Mouse (Mus musculus) regulatory T cell (primary cell): ENCODE measurements around the gene Slc16a6.

Experiments used
- in situ Hi-C: fragments of 300-600 bp; cut with MboI, MseI; formaldehyde crosslinking; loops from one replicate; pipeline ENCODE4 v1.15.1; 2025; ENCODE audit warnings: high pct_unique_total_duplicates

Slc16a6 gene

GRCm38 (mm10) chr11:109419961-109420566 is 53.3 kb downstream of the Slc16a6 start:
- in situ Hi-C loops, result no loop called here

- in situ Hi-C loops, result no loop called here
These were observed 53.9 kb downstream of the Slc16a6 start for GRCm38 (mm10) chr11:109419461-109419860.

- in situ Hi-C loops, result no loop called here
These were observed 55.8 kb downstream of the Slc16a6 start for GRCm38 (mm10) chr11:109417472-109418040.

GRCm38 (mm10) chr11:109416709-109417420 is 56.5 kb downstream of the Slc16a6 start:
- in situ Hi-C loops, result no loop called here

- in situ Hi-C loops, result no loop called here
These were observed 58.6 kb downstream of the Slc16a6 start for GRCm38 (mm10) chr11:109414802-109415201.

- in situ Hi-C loops, result no loop called here
These were observed 59.8 kb downstream of the Slc16a6 start, which contains the start of gene 9930022D16Rik for GRCm38 (mm10) chr11:109413617-109414016. Gene 9930022D16Rik (plus strand): TSS chr11:109413917.

GRCm38 (mm10) chr11:109410197-109410980 is 63.0 kb downstream of the Slc16a6 start:
- in situ Hi-C loops, result no loop called here

- in situ Hi-C loops, result loop anchor here (5.0 kb wide), 1 partner anchor 34 kb away; no protein-coding TSS in a partner anchor
These were observed 67.0 kb downstream of the Slc16a6 start for GRCm38 (mm10) chr11:109406431-109406830.
